Mouse (Mus musculus) embryonic facial prominence, embryonic 10.5 days (tissue): Measurements from ENCODE around the gene Ltb4r1. TPM values are rescaled to one million over a fixed set of nuclear protein-coding genes. Genes with fewer than 3 reads are reported as not detected.

Experiments
- DNase-seq: peaks from one replicate; pipeline ENCODE4 v3.0.0-alpha.2; 2017; ENCODE audit warnings: low spot score
- H3K27ac ChIP-seq: fragments of 300-500 bp; sonication (generic); replicated peaks from 2 replicates; pipeline ENCODE4 v1.5.1; 2016; ENCODE audit warnings: mild to moderate bottlenecking
- H3K27me3 ChIP-seq: fragments of 300-500 bp; sonication (generic); replicated peaks from 2 replicates; pipeline ENCODE4 v1.6.1; 2016; ENCODE audit warnings: low read depth, mild to moderate bottlenecking; ENCODE audit not compliant: poor library complexity, severe bottlenecking
- H3K36me3 ChIP-seq: fragments of 300-500 bp; sonication (generic); replicated peaks from 2 replicates; pipeline ENCODE4 v1.6.1; 2016; ENCODE audit warnings: mild to moderate bottlenecking, moderate library complexity
- H3K4me1 ChIP-seq: fragments of 300-500 bp; sonication (generic); 2 replicates; pipeline ENCODE4 v1.6.1; 2016
- H3K4me3 ChIP-seq: fragments of 300-500 bp; sonication (generic); 2 replicates; pipeline ENCODE4 v1.5.1; 2016; ENCODE audit warnings: mild to moderate bottlenecking, moderate library complexity
- H3K9me3 ChIP-seq: fragments of 300-500 bp; sonication (generic); 2 replicates; pipeline ENCODE4 v1.6.1; 2016; ENCODE audit warnings: mild to moderate bottlenecking
- WGBS: fragments of 180-500 bp; shearing (Covaris S2); methylation state at CpG from one replicate; pipeline ENCODE4 v1.1.7; 2016; 5-methylcytosine and 5-hydroxymethylcytosine counted together
- polyA plus RNA-seq: library from polyadenylated mRNA; unstranded; fragments of >200 nt; fragmentation: Nextera tagmentation; extraction: Ambion mirVana; gene quantifications from 2 replicates; pipeline ENCODE4 v1.2.1, GENCODE M21; 2016

The Ltb4r1 gene
- polyA plus RNA-seq, 1 experiment from 2014 or later, result 0.35 TPM

DNA sequence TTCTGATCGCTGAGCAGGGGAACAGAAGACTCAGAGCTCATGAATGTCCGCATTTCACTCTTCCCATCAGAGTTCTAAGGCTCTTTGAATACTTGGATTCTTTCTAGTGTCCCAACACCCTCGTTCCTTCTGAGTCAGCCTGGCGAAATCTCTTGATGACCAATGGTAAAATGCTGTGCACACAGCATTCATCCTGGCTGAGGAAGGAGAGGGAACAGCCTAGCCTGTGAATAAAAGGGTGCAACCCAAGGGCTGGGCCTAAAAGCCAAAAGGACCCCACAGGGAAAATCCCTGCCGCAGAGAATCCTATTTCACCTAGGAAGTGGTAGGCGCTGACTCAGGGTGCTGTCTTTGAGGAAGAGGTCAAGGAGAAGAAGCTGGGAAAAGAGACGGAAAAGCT, 35.6 kb upstream of the Ltb4r1 start:
- H3K27me3 ChIP-seq, result 0 out of 2 replicates have a peak, but pooled peaks cover 3% of the 10 kb centered on the region
- H3K4me1 ChIP-seq, result no peaks in the 10 kb centered on the region
- 78% methylated on average over 7 of the region's 7 CpGs for WGBS
- H3K36me3 ChIP-seq, result no peaks in the 10 kb centered on the region
- H3K27ac ChIP-seq, result no peak overlapping the region
- no peaks in the 10 kb centered on the region for H3K9me3 ChIP-seq
- H3K4me3 ChIP-seq, result no peak overlapping the region
- DNase-seq, result no peak

DNA sequence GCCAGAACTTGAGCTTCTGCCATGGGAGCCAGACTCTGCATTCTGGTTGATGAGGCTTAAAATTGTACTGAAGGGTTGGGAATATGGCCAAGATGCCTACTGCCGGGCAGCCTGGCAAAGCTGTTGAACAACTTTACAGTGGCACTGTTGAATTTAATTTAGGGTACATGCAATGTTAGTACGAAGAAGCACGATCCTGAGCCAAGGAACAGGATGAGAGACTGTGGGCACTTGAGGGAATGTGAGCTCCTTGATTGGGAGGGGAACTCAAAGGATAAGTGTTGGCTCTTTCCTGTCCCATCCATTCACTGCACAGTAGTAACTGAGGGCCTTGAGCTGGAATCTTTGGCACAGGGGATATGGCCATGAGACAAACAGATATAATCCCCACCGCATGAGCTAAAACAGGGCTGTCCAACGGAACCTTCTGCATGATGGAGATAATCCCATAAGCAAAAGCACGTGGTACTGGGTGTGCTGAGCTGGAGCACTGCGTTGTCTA, 35.2 kb upstream of the Ltb4r1 start:
- 88% methylated on average over 7 of the region's 7 CpGs for WGBS
- H3K27ac ChIP-seq, result no peak overlapping the region
- DNase-seq, result no peak
- H3K4me1 ChIP-seq, result no peaks in the 10 kb centered on the region
- 0 out of 2 replicates have a peak, but pooled peaks cover 3% of the 10 kb centered on the region for H3K27me3 ChIP-seq
- no peaks in the 10 kb centered on the region for H3K9me3 ChIP-seq
- no peak overlapping the region for H3K4me3 ChIP-seq
- H3K36me3 ChIP-seq, result no peaks in the 10 kb centered on the region

DNA sequence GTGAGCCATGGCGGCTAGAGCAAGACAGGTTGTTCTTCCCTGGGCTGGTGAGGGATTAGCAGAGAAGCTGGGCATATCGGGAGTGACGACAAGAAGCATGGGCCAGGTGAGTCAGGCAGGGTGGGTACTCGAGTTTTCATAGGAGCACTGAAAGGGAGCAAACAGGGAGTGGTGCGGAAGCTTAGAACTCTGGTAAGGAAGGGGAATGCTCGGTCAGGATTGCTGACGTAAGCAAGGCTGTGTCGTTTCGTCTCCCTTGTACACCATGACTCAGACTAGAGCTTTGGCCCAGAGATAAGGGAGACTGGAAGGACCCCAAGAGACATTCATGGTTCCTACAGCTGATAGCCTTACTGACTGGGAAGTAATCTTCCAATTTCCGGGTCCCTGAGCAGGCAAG, 31.9 kb upstream of the Ltb4r1 start:
- WGBS, result 80% methylated on average over 10 of the region's 10 CpGs
- Histone ChIP-seq H3K4me1 (no peaks in the 10 kb centered on the region), H3K36me3 (peaks cover 9% of the 10 kb centered on the region), H3K9me3 (no peaks in the 10 kb centered on the region), H3K27ac (no peak overlapping the region), H3K27me3 (0 out of 2 replicates have a peak, but pooled peaks cover 3% of the 10 kb centered on the region), H3K4me3 (no peak overlapping the region)
- DNase-seq, result no peak

DNA sequence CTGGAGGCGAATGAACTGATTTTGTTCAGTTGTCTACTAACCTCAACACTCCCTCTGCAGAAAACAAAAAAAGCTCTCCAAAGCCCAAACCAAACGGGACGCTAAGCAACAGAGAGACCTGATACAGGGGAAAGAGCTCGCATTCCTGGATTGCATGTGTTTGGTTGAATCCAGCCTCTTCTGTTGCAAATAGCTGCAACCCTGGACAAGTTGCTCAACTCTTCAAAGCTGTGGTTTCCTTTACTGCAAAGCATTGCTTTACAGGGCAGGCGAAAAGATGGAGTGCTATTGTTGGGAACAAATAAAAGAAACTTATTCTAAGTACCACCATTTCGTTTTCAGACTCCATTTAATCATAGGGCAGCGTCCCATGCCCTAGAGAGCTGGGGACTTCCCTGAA, 30.9 kb upstream of the Ltb4r1 start:
- H3K36me3 ChIP-seq, result peaks cover 18% of the 10 kb centered on the region
- no peaks in the 10 kb centered on the region for H3K9me3 ChIP-seq
- DNase-seq, result no peak
- 0 out of 2 replicates have a peak, but pooled peaks cover 3% of the 10 kb centered on the region for H3K27me3 ChIP-seq
- H3K4me3 ChIP-seq, result no peak overlapping the region
- WGBS, result 78% methylated on average over 7 of the region's 7 CpGs
- H3K27ac ChIP-seq, result no peak overlapping the region
- no peaks in the 10 kb centered on the region for H3K4me1 ChIP-seq

DNA sequence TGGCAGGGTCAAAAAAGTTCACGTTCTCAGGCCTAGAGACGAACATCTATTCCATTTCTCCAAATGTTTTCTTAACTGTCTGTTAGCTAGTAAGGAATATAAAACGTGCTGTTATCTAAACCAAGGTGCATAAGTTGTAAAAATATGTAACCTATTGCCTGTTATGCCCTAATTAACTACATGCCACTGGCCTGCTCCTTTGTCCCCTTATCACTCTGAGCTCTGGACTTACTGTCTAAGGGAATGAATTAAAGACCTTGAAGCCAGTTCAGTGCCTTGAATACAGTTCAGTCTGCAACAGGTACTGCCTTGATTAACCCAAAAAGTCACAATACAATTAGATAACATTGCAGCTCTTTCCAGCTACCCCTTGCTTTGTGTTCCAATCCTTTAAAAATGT, 30.4 kb upstream of the Ltb4r1 start:
- WGBS, result 79% methylated on average over 3 of the region's 3 CpGs
- no peak overlapping the region for H3K27ac ChIP-seq
- H3K9me3 ChIP-seq, result no peaks in the 10 kb centered on the region

DNA sequence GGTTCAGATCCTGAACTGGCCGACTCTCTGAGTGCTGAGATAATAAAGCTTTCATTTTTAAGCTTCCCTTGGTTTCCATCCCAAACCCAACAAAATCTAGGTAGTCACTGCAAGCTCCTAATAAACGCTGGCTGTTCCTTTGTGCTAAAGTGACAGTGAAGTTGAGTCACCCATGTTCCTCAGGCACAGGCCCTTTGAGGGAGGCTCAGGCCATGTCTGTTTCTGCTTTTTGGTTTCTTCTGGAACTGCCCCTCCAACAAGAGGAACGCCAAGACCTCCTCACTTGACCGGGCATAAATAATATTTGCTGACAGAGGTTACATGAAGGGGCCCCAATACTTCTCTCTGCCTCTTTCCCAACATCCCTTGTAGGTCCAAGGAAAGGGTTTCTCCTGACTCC, 30.0 kb upstream of the Ltb4r1 start:
- 89% methylated on average over 4 of the region's 4 CpGs for WGBS
- H3K4me1 ChIP-seq, result no peaks in the 10 kb centered on the region
- no peaks in the 10 kb centered on the region for H3K9me3 ChIP-seq
- 0 out of 2 replicates have a peak, but pooled peaks cover 2% of the 10 kb centered on the region for H3K27me3 ChIP-seq
- no peak overlapping the region for H3K4me3 ChIP-seq
- H3K36me3 ChIP-seq, result peaks cover 27% of the 10 kb centered on the region
- DNase-seq, result no peak
- no peak overlapping the region for H3K27ac ChIP-seq

More for the DNA sequence above, 30.4 kb upstream of the Ltb4r1 start:
- no peak overlapping the region for H3K4me3 ChIP-seq
- H3K4me1 ChIP-seq, result no peaks in the 10 kb centered on the region
- peaks cover 23% of the 10 kb centered on the region for H3K36me3 ChIP-seq
- 0 out of 2 replicates have a peak, but pooled peaks cover 3% of the 10 kb centered on the region for H3K27me3 ChIP-seq
- no peak for DNase-seq

DNA sequence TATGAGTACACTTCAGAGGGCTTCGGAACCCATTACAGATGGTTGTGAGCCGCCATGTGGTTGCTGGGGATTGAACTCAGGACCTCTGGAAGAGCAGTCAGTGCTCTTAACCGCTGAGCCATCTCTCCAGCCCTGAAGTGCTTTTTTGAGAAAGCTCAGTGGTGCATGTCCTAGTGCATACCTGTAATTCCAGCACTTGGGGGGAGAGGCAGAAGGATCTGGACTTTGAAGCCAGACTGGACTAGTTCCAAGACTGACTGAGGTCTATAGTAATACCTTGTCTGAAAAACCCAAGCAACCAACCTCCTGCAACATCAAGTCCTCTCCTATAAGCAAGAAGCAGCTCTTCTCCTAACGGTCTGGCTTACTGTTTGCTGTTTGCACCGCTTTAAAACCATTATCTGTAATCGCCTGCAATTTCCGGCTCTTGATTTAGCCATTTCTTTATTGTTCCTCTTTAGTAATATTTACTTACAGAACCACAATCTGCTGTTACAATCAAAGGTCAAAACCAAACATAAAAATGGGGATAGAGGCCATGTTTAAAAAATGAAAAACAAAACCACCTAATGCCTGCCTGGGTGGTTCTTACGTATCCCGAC, 28.6 kb upstream of the Ltb4r1 start:
- no peaks in the 10 kb centered on the region for H3K27me3 ChIP-seq
- H3K27ac ChIP-seq, result no peak overlapping the region
- DNase-seq, result no peak
- H3K4me1 ChIP-seq, result no peaks in the 10 kb centered on the region
- H3K9me3 ChIP-seq, result no peaks in the 10 kb centered on the region
- 88% methylated on average over 9 of the region's 9 CpGs for WGBS
- no peak overlapping the region for H3K4me3 ChIP-seq
- peaks cover 34% of the 10 kb centered on the region for H3K36me3 ChIP-seq

DNA sequence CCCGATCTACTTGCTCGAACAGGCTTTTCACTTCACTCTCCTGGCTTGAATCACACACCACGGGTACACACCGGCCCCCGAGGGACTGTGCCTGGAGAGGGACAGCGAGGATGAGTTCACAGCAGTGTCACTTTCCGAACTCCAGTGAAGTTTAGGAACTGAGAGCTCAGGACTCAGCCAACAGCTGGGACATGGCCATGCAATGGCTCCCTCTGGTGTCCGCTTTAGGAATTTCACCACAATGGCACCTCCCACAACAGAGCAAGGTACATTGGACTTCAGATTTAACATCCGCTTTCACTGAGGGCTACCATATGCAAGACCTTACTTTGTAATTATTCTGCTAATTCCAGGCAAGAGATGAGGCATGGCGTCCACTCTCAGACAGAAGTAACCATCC, 22.1 kb upstream of the Ltb4r1 start:
- no peaks in the 10 kb centered on the region for H3K9me3 ChIP-seq
- 22% methylated on average over 10 of the region's 10 CpGs for WGBS
- H3K27me3 ChIP-seq, result no peaks in the 10 kb centered on the region
- no peak overlapping the region for H3K27ac ChIP-seq
- peaks cover 35% of the 10 kb centered on the region for H3K4me1 ChIP-seq
- peak overlapping the region; percentile 32; the same call in 1 of the 2 replicates for H3K4me3 ChIP-seq
- DNase-seq, result peak; percentile 86
- peaks cover 47% of the 10 kb centered on the region for H3K36me3 ChIP-seq

DNA sequence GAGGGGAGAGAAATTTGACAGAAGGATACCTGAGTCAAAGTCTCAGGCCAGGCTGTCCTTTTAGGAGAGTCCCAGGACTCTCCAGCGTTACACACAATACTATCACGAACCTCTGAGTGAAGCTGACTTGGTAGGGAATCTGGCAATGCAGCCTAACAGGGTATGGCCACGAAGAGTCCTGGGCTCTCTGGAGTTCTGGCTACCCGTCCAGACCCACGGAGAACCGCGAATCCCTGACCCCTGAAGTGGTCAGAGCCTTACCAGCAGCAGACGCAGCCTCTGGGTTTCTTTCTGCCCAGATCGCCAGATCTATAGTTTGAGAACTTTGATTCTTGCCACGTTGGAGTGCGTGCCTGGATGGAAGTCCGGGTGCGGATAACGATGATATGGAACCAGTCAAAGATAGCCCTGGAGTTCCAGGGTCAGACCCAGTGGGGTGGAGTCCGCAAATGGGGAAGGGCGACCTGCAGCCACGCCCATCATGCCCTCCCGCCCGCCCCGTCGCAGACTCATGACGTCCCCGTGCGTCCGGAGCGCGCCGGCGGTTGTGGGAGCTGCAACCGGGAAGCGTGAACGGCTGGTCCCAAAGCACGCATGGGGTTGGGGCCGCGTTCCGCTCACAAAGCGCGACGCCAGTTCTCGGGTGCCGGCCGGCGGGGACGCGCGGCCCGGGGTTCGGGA, 20.4 kb upstream of the Ltb4r1 start, which contains the start of the genes Dhrs1 and Nop9:
Gene Dhrs1 (minus strand): TSS at position 511 of the 681 bp plus-strand sequence.
Gene Nop9 (plus strand): TSS at position 514 of the 681 bp plus-strand sequence.
- H3K27me3 ChIP-seq, result no peaks in the 10 kb centered on the region
- WGBS, result 2% methylated on average over 48 of the region's 48 CpGs
- H3K36me3 ChIP-seq, result peaks cover 47% of the 10 kb centered on the region
- H3K27ac ChIP-seq, result peak within 1 kb of the TSS; percentile 85
- H3K4me3 ChIP-seq, result peak within 1 kb of the TSS; percentile 90
- H3K9me3 ChIP-seq, result no peaks in the 10 kb centered on the region
- peak; percentile 96 for DNase-seq
- peaks cover 35% of the 10 kb centered on the region for H3K4me1 ChIP-seq

DNA sequence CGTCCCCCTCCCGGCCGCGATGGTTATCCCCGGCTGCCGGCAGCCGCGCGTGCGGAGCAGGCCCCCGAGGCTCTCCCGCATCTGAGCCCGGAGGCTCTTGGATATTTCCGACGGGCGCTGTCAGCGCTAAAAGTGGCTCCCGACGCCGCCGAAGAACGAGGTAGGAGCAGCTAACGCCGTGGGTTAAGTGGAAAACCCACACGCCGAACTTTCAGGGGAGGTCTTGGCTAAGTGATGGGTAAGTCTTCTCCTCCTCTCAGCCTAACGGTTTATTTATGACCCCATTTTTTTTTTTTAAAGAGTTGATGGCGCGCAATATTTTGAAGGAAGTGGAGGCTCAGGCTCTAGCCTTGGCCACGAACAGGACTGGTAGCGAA, 19.9 kb upstream of the Ltb4r1 start:
- Histone ChIP-seq H3K36me3 (peaks cover 47% of the 10 kb centered on the region), H3K4me3 (peak overlapping the region; percentile 90), H3K4me1 (peaks cover 35% of the 10 kb centered on the region), H3K27me3 (no peaks in the 10 kb centered on the region), H3K9me3 (no peaks in the 10 kb centered on the region), H3K27ac (peak overlapping the region; percentile 85)
- no peak for DNase-seq
- WGBS, result under 1% methylated on average over 31 of the region's 31 CpGs

DNA sequence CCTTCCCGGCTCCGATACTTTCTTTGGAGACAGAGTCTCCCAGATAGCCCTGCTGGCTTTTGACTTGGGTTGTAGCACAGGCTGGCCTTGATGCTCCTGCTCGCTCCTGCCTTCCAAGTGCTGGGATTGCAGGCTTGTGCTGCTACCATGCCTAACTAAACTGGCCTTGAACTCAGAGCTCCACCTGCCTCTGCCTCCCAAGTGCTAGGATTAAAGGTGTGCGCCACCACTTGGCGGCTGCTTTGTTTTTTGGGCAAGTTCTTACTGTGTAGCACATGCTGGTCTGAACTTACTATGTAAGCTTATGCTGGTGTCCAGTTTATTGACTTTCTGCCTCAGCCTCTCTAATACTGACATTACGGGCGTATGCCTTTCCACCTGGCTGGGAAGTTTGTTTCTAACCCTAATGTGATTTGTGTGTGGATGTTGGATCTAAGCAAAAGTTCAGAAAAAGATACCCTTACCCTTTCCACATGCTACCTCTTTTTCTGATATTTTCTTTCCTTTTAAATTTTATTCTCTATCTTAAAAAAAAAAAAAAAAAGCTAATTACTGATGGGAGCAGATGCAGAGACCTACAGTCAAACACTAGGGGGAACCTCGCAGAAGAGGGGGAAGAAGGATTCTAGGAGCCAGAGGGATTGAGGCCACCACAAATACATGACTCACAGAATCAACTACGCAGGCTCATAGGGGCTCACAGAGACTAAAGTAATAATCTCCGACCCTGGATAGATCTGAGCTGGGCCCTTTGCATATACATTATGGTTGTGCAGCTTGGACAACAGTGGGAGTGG, 18.5 kb upstream of the Ltb4r1 start:
- H3K4me1 ChIP-seq, result peaks cover 35% of the 10 kb centered on the region
- 89% methylated on average over 10 of the region's 10 CpGs for WGBS
- peak overlapping the region; percentile 90 for H3K4me3 ChIP-seq
- H3K9me3 ChIP-seq, result no peaks in the 10 kb centered on the region
- H3K27ac ChIP-seq, result no peak overlapping the region
- DNase-seq, result no peak
- H3K27me3 ChIP-seq, result no peaks in the 10 kb centered on the region
- peaks cover 55% of the 10 kb centered on the region for H3K36me3 ChIP-seq

DNA sequence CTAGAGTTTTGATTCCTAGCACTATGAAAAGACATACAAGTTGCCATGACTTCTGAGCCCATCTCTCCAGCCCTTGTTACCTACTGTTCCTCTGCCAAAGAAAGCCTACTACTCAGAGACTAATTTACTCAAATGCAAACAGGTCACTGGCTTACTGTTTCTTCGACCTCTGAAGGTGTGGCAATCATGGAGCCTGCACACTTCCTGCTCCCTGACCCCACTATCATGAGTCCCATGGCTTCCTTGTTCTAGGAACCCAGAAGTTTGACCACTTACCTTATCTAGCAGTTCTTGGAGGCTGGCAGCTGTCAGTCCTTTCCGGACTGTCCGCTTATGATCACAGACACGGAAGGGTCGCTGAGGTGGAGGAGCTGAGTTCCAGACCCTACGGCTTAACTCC, 8.2 kb upstream of the Ltb4r1 start:
- peaks cover 20% of the 10 kb centered on the region for H3K4me1 ChIP-seq
- peaks cover 24% of the 10 kb centered on the region for H3K27me3 ChIP-seq
- no peak overlapping the region for H3K27ac ChIP-seq
- H3K9me3 ChIP-seq, result no peaks in the 10 kb centered on the region
- WGBS, result 90% methylated on average over 6 of the region's 6 CpGs
- no peak overlapping the region for H3K4me3 ChIP-seq
- DNase-seq, result no peak
- peaks cover 43% of the 10 kb centered on the region for H3K36me3 ChIP-seq
